Mouse (Mus musculus) stomach, postnatal 0 days (tissue): ENCODE data around the gene Tub. TPM values are rescaled to one million over a fixed set of nuclear protein-coding genes. Genes with fewer than 3 reads are reported as not detected.

Experiments
- ATAC-seq: fragments of 200-750 bp; cut with Nextera tagmentation; 2 replicates; pipeline ENCODE4 v1.8.0; 2017; ENCODE audit not compliant: low FRiP score, low TSS enrichment
- DNase-seq: peaks from one replicate; pipeline ENCODE4 v3.0.0-alpha.2; 2016; ENCODE audit warnings: low spot score
- H3K27ac ChIP-seq: fragments of 300-500 bp; sonication (generic); replicated peaks from 2 replicates; pipeline ENCODE4 v1.5.1; 2014; ENCODE audit warnings: mild to moderate bottlenecking, control low read depth
- H3K27me3 ChIP-seq: fragments of 300-500 bp; sonication (generic); 2 replicates; pipeline ENCODE4 v1.6.1; 2014; ENCODE audit warnings: low read length; ENCODE audit not compliant: control insufficient read depth, insufficient read depth
- H3K36me3 ChIP-seq: fragments of 300-500 bp; sonication (generic); 2 replicates; pipeline ENCODE4 v1.6.1; 2014; ENCODE audit warnings: low read length, mixed read lengths; ENCODE audit not compliant: control insufficient read depth, insufficient read depth
- H3K4me1 ChIP-seq: fragments of 300-500 bp; sonication (generic); replicated peaks from 2 replicates; pipeline ENCODE4 v1.6.1; 2014; ENCODE audit warnings: antibody characterized with exemption; ENCODE audit not compliant: control insufficient read depth, insufficient read depth
- H3K4me2 ChIP-seq: fragments of 300-500 bp; sonication (generic); replicated peaks from 2 replicates; pipeline ENCODE4 v1.6.1; 2014; ENCODE audit warnings: low read depth, mild to moderate bottlenecking, control low read depth, moderate library complexity
- H3K4me3 ChIP-seq: fragments of 300-500 bp; sonication (generic); 2 replicates; pipeline ENCODE4 v1.5.1; 2014; ENCODE audit warnings: low read depth, low read length, control low read depth
- H3K9ac ChIP-seq: fragments of 300-500 bp; sonication (generic); 2 replicates; pipeline ENCODE4 v1.6.1; 2014; ENCODE audit warnings: mild to moderate bottlenecking, low read length, control low read depth, mixed read lengths
- H3K9me3 ChIP-seq: fragments of 300-500 bp; sonication (generic); 2 replicates; pipeline ENCODE4 v1.6.1; 2016; ENCODE audit warnings: low read length; ENCODE audit not compliant: control insufficient read depth
- CTCF ChIP-seq: IDR thresholded peaks from 2 replicates; pipeline ENCODE4 v1.5.1; 2016; ENCODE audit warnings: antibody characterized with exemption, low read depth, mild to moderate bottlenecking, moderate library complexity
- EP300 ChIP-seq: optimal IDR thresholded peaks from 2 replicates; pipeline ENCODE3; 2016; ENCODE audit warnings: antibody characterized with exemption
- WGBS: fragments of 180-500 bp; shearing (Covaris S2); extraction: QIAGEN DNeasy Blood & Tissue Kit; methylation state at CpG from one replicate; pipeline ENCODE4 v1.1.7; 2014; 5-methylcytosine and 5-hydroxymethylcytosine counted together
- polyA plus RNA-seq: library from polyadenylated mRNA; unstranded; fragments of >200 nt; fragmentation: Nextera tagmentation; extraction: Ambion mirVana; gene quantifications from 2 replicates; pipeline ENCODE4 v1.2.1, GENCODE M21; 2015

Tub gene
- polyA plus RNA-seq, 1 experiment from 2014 or later = 0.90 TPM

DNA sequence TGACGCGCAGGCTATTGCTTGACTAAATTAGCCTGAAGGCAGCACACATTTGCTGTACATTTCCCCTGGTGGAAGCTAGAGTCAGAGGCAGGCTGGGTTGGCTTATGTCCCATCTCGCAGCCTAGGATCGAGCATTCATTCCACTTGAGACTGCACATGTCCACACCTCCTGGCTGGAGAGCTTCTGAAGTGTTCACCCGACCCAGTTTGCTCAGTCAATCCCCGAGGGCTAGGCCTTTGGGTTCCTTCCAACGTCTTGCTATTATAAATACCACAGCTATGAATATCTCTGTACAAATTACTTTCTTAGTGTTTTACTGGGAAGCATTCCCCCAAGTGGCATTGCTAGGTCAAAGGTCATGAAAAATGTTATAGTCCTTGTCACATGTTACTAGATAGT lies 43.1 kb downstream of the Tub start:
- no peaks in the 10 kb centered on the region for H3K4me1 ChIP-seq
- H3K9me3 ChIP-seq = no peaks in the 10 kb centered on the region
- H3K4me3 ChIP-seq = no peak overlapping the region
- no peak overlapping the region for H3K27ac ChIP-seq
- no peaks in the 10 kb centered on the region for H3K27me3 ChIP-seq
- ATAC-seq (no peak), DNase-seq (no peak)
- TF ChIP-seq CTCF (no peak), EP300 (no peak)
- H3K9ac ChIP-seq = no peak overlapping the region
- 53% methylated on average over 7 of the region's 7 CpGs for WGBS
- H3K36me3 ChIP-seq = no peaks in the 10 kb centered on the region
- H3K4me2 ChIP-seq = no peak overlapping the region

- Histone ChIP-seq H3K4me2 (no peak overlapping the region), H3K9ac (no peak overlapping the region), H3K4me3 (no peak overlapping the region), H3K36me3 (no peaks in the 10 kb centered on the region), H3K27ac (no peak overlapping the region), H3K4me1 (no peaks in the 10 kb centered on the region), H3K9me3 (no peaks in the 10 kb centered on the region), H3K27me3 (no peaks in the 10 kb centered on the region)
- ATAC-seq (no peak), DNase-seq (no peak)
- no peak for TF ChIP-seq CTCF
- no peak for TF ChIP-seq EP300
- WGBS = 80% methylated on average over 3 of the region's 3 CpGs
These were observed 43.7 kb downstream of the Tub start for GRCm38 (mm10) chr7:108993881-108994291.

GRCm38 (mm10) chr7:108996156-108996555 lies 46.0 kb downstream of the Tub start:
- WGBS = 41% methylated on average over 6 of the region's 6 CpGs
- TF ChIP-seq CTCF = no peak
- TF ChIP-seq EP300 = no peak
- no peaks in the 10 kb centered on the region for H3K4me1 ChIP-seq
- H3K36me3 ChIP-seq = no peaks in the 10 kb centered on the region
- H3K4me2 ChIP-seq = no peak overlapping the region
- DNase-seq (no peak), ATAC-seq (no peak)
- no peaks in the 10 kb centered on the region for H3K27me3 ChIP-seq
- H3K4me3 ChIP-seq = no peak overlapping the region
- H3K9me3 ChIP-seq = no peaks in the 10 kb centered on the region
- H3K27ac ChIP-seq = no peak overlapping the region
- no peak overlapping the region for H3K9ac ChIP-seq

DNA sequence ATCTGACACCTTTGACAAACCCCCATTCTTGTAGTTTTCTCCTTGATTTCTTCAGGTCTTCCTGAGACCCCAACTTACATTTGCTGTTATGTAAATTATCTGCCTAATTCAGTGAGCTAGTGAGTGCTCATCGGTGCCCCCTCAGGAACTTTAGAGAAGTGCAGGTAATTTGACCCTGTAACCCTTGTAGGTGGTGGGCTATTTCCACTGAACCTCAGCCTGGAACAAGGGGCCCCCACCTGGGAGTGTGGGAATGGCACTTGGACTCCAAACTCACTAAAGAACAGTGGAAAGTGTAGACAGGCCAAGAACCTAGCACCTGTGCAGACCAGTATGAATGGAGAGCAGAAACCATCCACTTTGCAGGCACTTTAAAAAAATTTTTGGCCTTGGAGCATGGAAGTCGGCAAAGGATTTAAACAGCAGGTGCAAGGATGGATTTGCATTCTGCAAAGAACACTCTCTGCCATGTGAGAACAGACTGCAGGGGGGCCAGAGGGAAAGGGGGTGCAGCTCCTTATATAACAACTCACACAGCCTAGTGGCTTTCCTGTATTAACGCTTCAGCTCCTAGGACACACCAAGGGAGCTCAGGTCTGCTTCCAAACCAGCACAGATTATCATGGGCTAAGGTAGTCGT lies 50.3 kb downstream of the Tub start:
- H3K36me3 ChIP-seq = no peaks in the 10 kb centered on the region
- no peaks in the 10 kb centered on the region for H3K9me3 ChIP-seq
- H3K27me3 ChIP-seq = no peaks in the 10 kb centered on the region
- ATAC-seq = no peak
- H3K4me1 ChIP-seq = no peaks in the 10 kb centered on the region
- no peak overlapping the region for H3K27ac ChIP-seq
- no peak for DNase-seq
- H3K9ac ChIP-seq = no peak overlapping the region
- WGBS = 44% methylated on average over 4 of the region's 4 CpGs
- H3K4me2 ChIP-seq = no peak overlapping the region
- TF ChIP-seq CTCF (peak; percentile 60), EP300 (no peak)
- no peak overlapping the region for H3K4me3 ChIP-seq

GRCm38 (mm10) chr7:109001971-109002370 lies 51.8 kb downstream of the Tub start:
- no peaks in the 10 kb centered on the region for H3K36me3 ChIP-seq
- H3K27me3 ChIP-seq = no peaks in the 10 kb centered on the region
- DNase-seq (no peak), ATAC-seq (no peak)
- 81% methylated on average over 4 of the region's 4 CpGs for WGBS
- no peaks in the 10 kb centered on the region for H3K4me1 ChIP-seq
- no peak overlapping the region for H3K4me3 ChIP-seq
- H3K9ac ChIP-seq = no peak overlapping the region
- H3K27ac ChIP-seq = no peak overlapping the region
- no peak overlapping the region for H3K4me2 ChIP-seq
- no peak for TF ChIP-seq EP300
- TF ChIP-seq CTCF = no peak
- H3K9me3 ChIP-seq = no peaks in the 10 kb centered on the region

DNA sequence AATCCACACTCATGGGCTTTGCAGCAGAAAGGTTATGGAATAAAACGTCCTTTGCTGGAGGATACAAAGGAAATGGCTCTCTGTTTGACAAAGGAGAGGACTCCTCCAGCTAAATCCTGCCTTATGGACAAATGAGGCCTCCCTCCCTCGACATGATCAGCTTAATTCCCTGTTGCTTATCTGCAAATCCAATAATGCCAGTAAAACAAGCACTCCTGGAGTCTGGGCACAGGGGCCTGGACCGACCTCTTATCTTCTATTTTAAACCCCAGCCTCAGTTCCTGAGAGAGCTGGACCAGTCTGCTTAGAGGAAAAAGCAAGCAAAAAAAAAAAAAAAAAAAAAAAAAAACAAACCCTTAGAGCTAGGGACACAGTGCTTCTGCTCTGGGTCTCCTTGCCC lies 53.5 kb downstream of the Tub start:
- 18% methylated on average over 3 of the region's 3 CpGs for WGBS
- H3K27ac ChIP-seq = no peak overlapping the region
- H3K4me1 ChIP-seq = no peaks in the 10 kb centered on the region
- TF ChIP-seq EP300 (no peak), CTCF (no peak)
- H3K4me2 ChIP-seq = no peak overlapping the region
- H3K9ac ChIP-seq = no peak overlapping the region
- DNase-seq (no peak), ATAC-seq (no peak)
- no peaks in the 10 kb centered on the region for H3K9me3 ChIP-seq
- H3K36me3 ChIP-seq = no peaks in the 10 kb centered on the region
- H3K4me3 ChIP-seq = no peak overlapping the region
- no peaks in the 10 kb centered on the region for H3K27me3 ChIP-seq
